Mouse (Mus musculus): ENCODE data around the gene Timm9.
A peak's percentile ranks its signal among the peaks of the same experiment; 100 is the strongest.

Gene Timm9

GRCm38 (mm10) chr12:71136130-71136973, at the start of gene Timm9, which contains the start of gene 2700049A03Rik:
Gene Timm9, minus strand, starts transcription at chr12:71136684.
Gene 2700049A03Rik, plus strand, starts transcription at chr12:71136848.
- DNase-seq (ENCODE audit: low read depth), result peak; percentile 43

- DNase-seq (ENCODE audit: low read depth), result no peak
These were observed 47.9 kb upstream of the Timm9 start for GRCm38 (mm10) chr12:71184396-71184795.

GRCm38 (mm10) chr12:71183736-71184135, 47.3 kb upstream of the Timm9 start:
- DNase-seq (ENCODE audit: low read depth), result no peak

GRCm38 (mm10) chr12:71169911-71170310, 33.4 kb upstream of the Timm9 start:
- no peak for DNase-seq (ENCODE audit: low read depth)

GRCm38 (mm10) chr12:71164410-71164809, 27.9 kb upstream of the Timm9 start:
- no peak for DNase-seq (ENCODE audit: low read depth)

- no peak for DNase-seq (ENCODE audit: low read depth)
These were observed 21.5 kb upstream of the Timm9 start for GRCm38 (mm10) chr12:71157974-71158373.

GRCm38 (mm10) chr12:71154979-71155378, 18.5 kb upstream of the Timm9 start:
- DNase-seq (ENCODE audit: low read depth), result no peak

- DNase-seq (ENCODE audit: low read depth), result no peak
These were observed 13.7 kb upstream of the Timm9 start for GRCm38 (mm10) chr12:71150167-71150566.

GRCm38 (mm10) chr12:71149456-71149855, 13.0 kb upstream of the Timm9 start:
- no peak for DNase-seq (ENCODE audit: low read depth)

GRCm38 (mm10) chr12:71148801-71149200, 12.3 kb upstream of the Timm9 start:
- no peak for DNase-seq (ENCODE audit: low read depth)

- peak; percentile 22 for DNase-seq (ENCODE audit: low read depth)
These were observed 11.2 kb upstream of the Timm9 start for GRCm38 (mm10) chr12:71147641-71148040.

- no peak for DNase-seq (ENCODE audit: low read depth)
These were observed 4.7 kb upstream of the Timm9 start for GRCm38 (mm10) chr12:71141189-71141588.

GRCm38 (mm10) chr12:71139258-71139828, 2.9 kb upstream of the Timm9 start:
- no peak for DNase-seq (ENCODE audit: low read depth)

GRCm38 (mm10) chr12:71137686-71138085, 1.2 kb upstream of the Timm9 start:
- DNase-seq (ENCODE audit: low read depth), result no peak

- peak; percentile 68 for DNase-seq (ENCODE audit: low read depth)
These were observed 549 bp upstream of the Timm9 start for GRCm38 (mm10) chr12:71136974-71137491.

GRCm38 (mm10) chr12:71135581-71135980, 903 bp downstream of the Timm9 start:
- no peak for DNase-seq (ENCODE audit: low read depth)

- DNase-seq (ENCODE audit: low read depth), result no peak
These were observed 13.2 kb downstream of the Timm9 start for GRCm38 (mm10) chr12:71123286-71123685.

GRCm38 (mm10) chr12:71122731-71123130, 13.8 kb downstream of the Timm9 start:
- DNase-seq (ENCODE audit: low read depth), result no peak

GRCm38 (mm10) chr12:71116411-71116810, 20.1 kb downstream of the Timm9 start:
- no peak for DNase-seq (ENCODE audit: low read depth)

- DNase-seq (ENCODE audit: low read depth), result no peak
These were observed 22.7 kb downstream of the Timm9 start for GRCm38 (mm10) chr12:71113675-71114288.

- DNase-seq (ENCODE audit: low read depth), result no peak
These were observed 23.4 kb downstream of the Timm9 start for GRCm38 (mm10) chr12:71113074-71113473.

GRCm38 (mm10) chr12:71111331-71111730, 25.2 kb downstream of the Timm9 start, which contains the start of gene Tomm20l:
Gene Tomm20l, plus strand, starts transcription at chr12:71111428.
- no peak for DNase-seq (ENCODE audit: low read depth)
